Mouse (Mus musculus) forebrain, embryonic 13.5 days (tissue): ENCODE results near the gene Nsd1. TPM values are rescaled to one million over a fixed set of nuclear protein-coding genes. Genes with fewer than 3 reads are reported as not detected.

ENCODE experiments used
- ATAC-seq: fragments of 200-750 bp; cut with Nextera tagmentation; 2 replicates; pipeline ENCODE4 v1.8.0; 2017
- H3K27ac ChIP-seq: fragments of 300-500 bp; sonication (generic); 2 replicates; pipeline ENCODE4 v1.5.1; 2015; ENCODE audit warnings: inconsistent platforms, mild to moderate bottlenecking, moderate library complexity
- H3K27me3 ChIP-seq: fragments of 300-500 bp; sonication (generic); 2 replicates; pipeline ENCODE4 v1.6.1; 2015; ENCODE audit warnings: mild to moderate bottlenecking, inconsistent platforms
- H3K36me3 ChIP-seq: fragments of 300-500 bp; sonication (generic); 2 replicates; pipeline ENCODE4 v1.6.1; 2015; ENCODE audit warnings: mild to moderate bottlenecking, inconsistent platforms; ENCODE audit not compliant: poor library complexity, severe bottlenecking
- H3K4me1 ChIP-seq: fragments of 300-500 bp; sonication (generic); 2 replicates; pipeline ENCODE4 v1.6.1; 2015; ENCODE audit warnings: inconsistent platforms
- H3K4me2 ChIP-seq: fragments of 300-500 bp; sonication (generic); 2 replicates; pipeline ENCODE4 v1.6.1; 2015; ENCODE audit warnings: inconsistent platforms, mild to moderate bottlenecking, moderate library complexity
- H3K4me3 ChIP-seq: fragments of 300-500 bp; sonication (generic); 2 replicates; pipeline ENCODE4 v1.5.1; 2015; ENCODE audit warnings: mild to moderate bottlenecking, inconsistent platforms
- H3K9ac ChIP-seq: fragments of 300-500 bp; sonication (generic); 2 replicates; pipeline ENCODE4 v1.6.1; 2015; ENCODE audit warnings: mild to moderate bottlenecking, inconsistent platforms
- H3K9me3 ChIP-seq: fragments of 300-500 bp; sonication (generic); replicated peaks from 2 replicates; pipeline ENCODE4 v1.6.1; 2016; ENCODE audit warnings: inconsistent platforms
- WGBS: fragments of 180-500 bp; shearing (Covaris S2); methylation state at CpG from one replicate; pipeline ENCODE4 v1.1.7; 2015; 5-methylcytosine and 5-hydroxymethylcytosine counted together
- polyA plus RNA-seq: library from polyadenylated mRNA; unstranded; fragments of >200 nt; fragmentation: Nextera tagmentation; extraction: Ambion mirVana; gene quantifications from 2 replicates; pipeline ENCODE4 v1.2.1, GENCODE M21; 2015

Gene Nsd1
- polyA plus RNA-seq, 1 experiment from 2014 or later: 77.2 TPM

- 89% methylated on average over 9 of the region's 9 CpGs for WGBS
- ATAC-seq: no peak
- no peak overlapping the region for H3K4me3 ChIP-seq
Measured at GRCm38 (mm10) chr13:55203740-55204139, 5.8 kb upstream of the Nsd1 start.

GRCm38 (mm10) chr13:55204667-55205389 lies 4.8 kb upstream of the Nsd1 start:
- H3K9ac ChIP-seq: no peak overlapping the region
- no peak overlapping the region for H3K4me3 ChIP-seq
- H3K4me1 ChIP-seq: peaks cover 3% of the 10 kb centered on the region; the same call in 1 of the 2 replicates
- no peaks in the 10 kb centered on the region for H3K9me3 ChIP-seq
- no peak overlapping the region for H3K4me2 ChIP-seq
- WGBS: 86% methylated on average over 7 of the region's 11 CpGs
- no peak overlapping the region for H3K27ac ChIP-seq
- ATAC-seq: no peak
- H3K36me3 ChIP-seq: no peaks in the 10 kb centered on the region
- no peaks in the 10 kb centered on the region for H3K27me3 ChIP-seq

More at GRCm38 (mm10) chr13:55203740-55204139, 5.8 kb upstream of the Nsd1 start:
- H3K36me3 ChIP-seq: no peaks in the 10 kb centered on the region
- H3K4me2 ChIP-seq: no peak overlapping the region
- H3K27me3 ChIP-seq: no peaks in the 10 kb centered on the region
- no peaks in the 10 kb centered on the region for H3K4me1 ChIP-seq
- no peak overlapping the region for H3K27ac ChIP-seq
- H3K9me3 ChIP-seq: no peaks in the 10 kb centered on the region
- H3K9ac ChIP-seq: no peak overlapping the region

- H3K9ac ChIP-seq: no peak overlapping the region
- 93% methylated on average over 6 of the region's 6 CpGs for WGBS
- no peak for ATAC-seq
- H3K27me3 ChIP-seq: no peaks in the 10 kb centered on the region
- no peaks in the 10 kb centered on the region for H3K36me3 ChIP-seq
- H3K4me1 ChIP-seq: peaks cover 11% of the 10 kb centered on the region; the same call in 1 of the 2 replicates
- H3K4me3 ChIP-seq: no peak overlapping the region
- H3K9me3 ChIP-seq: no peaks in the 10 kb centered on the region
- no peak overlapping the region for H3K27ac ChIP-seq
- no peak overlapping the region for H3K4me2 ChIP-seq
Measured at GRCm38 (mm10) chr13:55205448-55206205, 4.0 kb upstream of the Nsd1 start.

- no peaks in the 10 kb centered on the region for H3K27me3 ChIP-seq
- H3K27ac ChIP-seq: no peak overlapping the region
- peak overlapping the region; percentile 88; the same call in 1 of the 2 replicates for H3K4me2 ChIP-seq
- peaks cover 30% of the 10 kb centered on the region for H3K4me1 ChIP-seq
- H3K9me3 ChIP-seq: no peaks in the 10 kb centered on the region
- ATAC-seq: no peak
- 64% methylated on average over 13 of the region's 13 CpGs for WGBS
- H3K9ac ChIP-seq: no peak overlapping the region; the same call in 1 of the 2 replicates
- peaks cover 9% of the 10 kb centered on the region for H3K36me3 ChIP-seq
- no peak overlapping the region for H3K4me3 ChIP-seq
Measured at GRCm38 (mm10) chr13:55208837-55209648, 539 bp upstream of the Nsd1 start.

GRCm38 (mm10) chr13:55210193-55210970 lies 800 bp downstream of the Nsd1 start:
- 0% methylated on average over 29 of the region's 77 CpGs for WGBS
- H3K4me3 ChIP-seq: peak overlapping the region; percentile 82
- peak overlapping the region; percentile 98 for H3K27ac ChIP-seq
- H3K9me3 ChIP-seq: no peaks in the 10 kb centered on the region
- peak; percentile 50 for ATAC-seq
- H3K27me3 ChIP-seq: no peaks in the 10 kb centered on the region
- peaks cover 43% of the 10 kb centered on the region for H3K4me1 ChIP-seq
- H3K9ac ChIP-seq: peak overlapping the region; percentile 98
- H3K36me3 ChIP-seq: peaks cover 16% of the 10 kb centered on the region
- peak overlapping the region; percentile 88 for H3K4me2 ChIP-seq

- ATAC-seq: peak; percentile 72
Measured at GRCm38 (mm10) chr13:55210971-55211220, 1.3 kb downstream of the Nsd1 start.

GRCm38 (mm10) chr13:55211221-55212010 lies 1.8 kb downstream of the Nsd1 start:
- no peaks in the 10 kb centered on the region for H3K27me3 ChIP-seq
- peaks cover 53% of the 10 kb centered on the region for H3K4me1 ChIP-seq
- ATAC-seq: peak; percentile 78
- under 1% methylated on average over 22 of the region's 93 CpGs for whole genome bisulfite sequencing
- peak overlapping the region; percentile 82 for H3K4me3 ChIP-seq
- H3K36me3 ChIP-seq: peaks cover 24% of the 10 kb centered on the region
- no peaks in the 10 kb centered on the region for H3K9me3 ChIP-seq
- H3K9ac ChIP-seq: peak overlapping the region; percentile 98
- H3K4me2 ChIP-seq: peak overlapping the region; percentile 88
- H3K27ac ChIP-seq: peak overlapping the region; percentile 98

More at GRCm38 (mm10) chr13:55210971-55211220, 1.3 kb downstream of the Nsd1 start:
- Histone ChIP-seq H3K36me3 (peaks cover 19% of the 10 kb centered on the region), H3K27ac (peak overlapping the region; percentile 98), H3K9me3 (no peaks in the 10 kb centered on the region), H3K4me1 (peaks cover 48% of the 10 kb centered on the region), H3K4me3 (peak overlapping the region; percentile 82), H3K27me3 (no peaks in the 10 kb centered on the region), H3K4me2 (peak overlapping the region; percentile 88), H3K9ac (peak overlapping the region; percentile 98)
- under 1% methylated on average over 17 of the region's 17 CpGs for WGBS

GRCm38 (mm10) chr13:55212011-55212360 lies 2.4 kb downstream of the Nsd1 start:
- Histone ChIP-seq H3K27ac (peak overlapping the region; percentile 98), H3K27me3 (no peaks in the 10 kb centered on the region), H3K9me3 (no peaks in the 10 kb centered on the region), H3K4me3 (peak overlapping the region; percentile 82), H3K36me3 (peaks cover 29% of the 10 kb centered on the region), H3K9ac (peak overlapping the region; percentile 98), H3K4me1 (peaks cover 59% of the 10 kb centered on the region), H3K4me2 (peak overlapping the region; percentile 88)
- WGBS: 0% methylated on average over 2 of the region's 32 CpGs
- peak; percentile 62 for ATAC-seq

- no peaks in the 10 kb centered on the region for H3K9me3 ChIP-seq
- ATAC-seq: peak; percentile 17
- H3K4me3 ChIP-seq: peak overlapping the region; percentile 82
- peaks cover 65% of the 10 kb centered on the region for H3K4me1 ChIP-seq
- H3K36me3 ChIP-seq: peaks cover 34% of the 10 kb centered on the region
- H3K27me3 ChIP-seq: no peaks in the 10 kb centered on the region
- under 1% methylated on average over 58 of the region's 58 CpGs for WGBS
- H3K9ac ChIP-seq: peak overlapping the region; percentile 98
- H3K27ac ChIP-seq: peak overlapping the region; percentile 98
- peak overlapping the region; percentile 88 for H3K4me2 ChIP-seq
Measured at GRCm38 (mm10) chr13:55212361-55213137, 3.0 kb downstream of the Nsd1 start.

- H3K4me3 ChIP-seq: peak overlapping the region; percentile 82
- peaks cover 41% of the 10 kb centered on the region for H3K36me3 ChIP-seq
- H3K27me3 ChIP-seq: no peaks in the 10 kb centered on the region
- H3K4me1 ChIP-seq: peaks cover 72% of the 10 kb centered on the region
- no peak for ATAC-seq
- H3K9me3 ChIP-seq: no peaks in the 10 kb centered on the region
- H3K9ac ChIP-seq: peak overlapping the region; percentile 98
- 53% methylated on average over 10 of the region's 10 CpGs for WGBS
- H3K27ac ChIP-seq: peak overlapping the region; percentile 98
- H3K4me2 ChIP-seq: peak overlapping the region; percentile 88
Measured at GRCm38 (mm10) chr13:55213138-55213806, 3.7 kb downstream of the Nsd1 start.
